Mouse (Mus musculus) bone marrow, adult 2 months (tissue): ENCODE data around the gene Nipal4.

ENCODE experiments used
- CTCF ChIP-seq: fragments of 200-500 bp; IDR thresholded peaks from 2 replicates; pipeline ENCODE4 v1.5.1; 2011; ENCODE audit warnings: low read length, control low read depth; ENCODE audit not compliant: control insufficient read depth, insufficient read depth
- POLR2A ChIP-seq: fragments of 200-500 bp; IDR thresholded peaks from 2 replicates; pipeline ENCODE4 v1.6.1; 2011; ENCODE audit warnings: low read depth, mild to moderate bottlenecking, control low read depth, low read length, borderline replicate concordance; ENCODE audit not compliant: control insufficient read depth

DNA sequence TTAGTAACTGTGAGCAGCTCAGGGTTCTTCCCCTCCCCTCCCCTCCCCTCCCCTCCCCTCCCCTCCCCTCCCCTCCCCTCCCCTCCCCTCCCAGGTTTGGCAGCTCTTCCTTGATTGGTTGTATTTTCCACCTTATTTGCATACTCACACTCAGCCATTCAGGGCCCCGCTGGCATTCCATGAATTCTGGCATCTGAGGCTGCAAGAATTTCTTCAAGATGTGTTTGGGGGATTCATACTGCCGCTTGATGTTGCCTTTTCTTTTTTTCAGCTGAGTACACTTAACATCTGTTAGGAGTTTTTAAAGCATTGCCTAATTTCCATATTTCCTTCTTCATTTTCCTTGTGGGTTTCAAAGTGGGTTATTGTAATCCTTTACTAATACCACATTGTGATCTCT lies 22.0 kb upstream of the Nipal4 start:
- TF ChIP-seq POLR2A (no peak), CTCF (no peak)
